Mouse (Mus musculus): ENCODE results near the gene Tlr4. TPM values are rescaled to one million over a fixed set of nuclear protein-coding genes. Genes with fewer than 3 reads are reported as not detected.

Tlr4 gene
- polyA plus RNA-seq, 1 experiment from 2014 or later = 1.1 TPM

DNA sequence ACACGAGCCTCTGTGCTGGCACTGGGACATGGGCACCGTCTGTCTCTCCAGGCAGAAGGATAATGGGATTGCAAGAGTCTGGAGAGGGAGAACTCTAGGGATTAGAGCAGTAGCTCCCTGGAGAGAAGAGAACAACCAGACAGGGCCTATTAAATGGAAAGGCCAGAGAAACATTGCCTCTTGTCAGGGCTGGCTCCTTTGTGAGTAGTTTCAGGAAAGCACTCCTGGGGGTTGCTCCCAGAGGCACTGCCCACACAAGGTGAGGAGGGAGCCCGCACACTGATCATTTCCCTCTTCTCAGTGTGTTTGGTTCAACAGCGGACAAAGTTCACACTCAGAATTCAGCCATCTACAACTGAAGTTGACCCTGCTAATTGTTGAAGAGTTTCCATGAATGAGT is 98.7 kb downstream of the Tlr4 start:
- ATAC-seq (ENCODE audit: low FRiP score) (no peak), DNase-seq (ENCODE audit: low spot score) (no peak)
- Histone ChIP-seq H3K36me3 (replicated peaks; ENCODE audit: control insufficient read depth, insufficient read depth) (no peaks in the 10 kb centered on the region), H3K4me2 (replicated peaks) (no peak overlapping the region), H3K27ac (no peak overlapping the region), H3K9ac (no peak overlapping the region), H3K4me3 (replicated peaks; ENCODE audit: low read length) (no peak overlapping the region), H3K27me3 (ENCODE audit: control insufficient read depth, insufficient read depth, low read length) (no peaks in the 10 kb centered on the region), H3K4me1 (replicated peaks; ENCODE audit: control insufficient read depth, insufficient read depth, low read length) (no peaks in the 10 kb centered on the region), H3K9me3 (ENCODE audit: control insufficient read depth, low read length) (no peaks in the 10 kb centered on the region)
- WGBS = 50% methylated on average over 4 of the region's 4 CpGs

DNA sequence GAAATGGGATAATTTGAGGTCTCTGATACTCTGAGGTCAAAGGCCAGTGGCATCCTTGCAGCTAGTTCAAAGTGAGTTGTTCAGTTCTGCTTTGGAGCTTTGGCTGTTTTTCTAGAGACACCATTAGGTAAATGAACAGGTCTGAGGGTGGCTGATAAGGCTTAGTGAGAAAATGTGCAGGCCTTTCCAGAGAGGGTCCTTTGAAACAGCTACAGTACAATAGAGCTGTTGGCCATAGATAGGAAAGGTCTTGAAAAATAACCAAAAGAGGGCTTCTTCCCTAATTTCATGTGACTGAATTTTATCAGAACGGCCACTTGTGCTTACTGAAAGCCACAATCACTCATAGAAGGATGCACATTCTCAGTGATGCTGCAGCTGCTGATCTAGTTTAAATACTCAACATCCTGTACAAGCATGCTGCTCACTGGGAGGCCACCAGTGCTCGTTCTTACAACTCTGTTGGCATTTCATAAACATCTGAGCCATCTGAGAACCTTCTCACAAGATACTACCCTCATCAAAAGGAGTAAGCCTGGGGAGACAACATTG is 100.2 kb downstream of the Tlr4 start:
- Histone ChIP-seq H3K4me2 (replicated peaks) (no peak overlapping the region), H3K4me1 (replicated peaks; ENCODE audit: control insufficient read depth, insufficient read depth, low read length) (no peaks in the 10 kb centered on the region), H3K27me3 (ENCODE audit: control insufficient read depth, insufficient read depth, low read length) (no peaks in the 10 kb centered on the region), H3K36me3 (replicated peaks; ENCODE audit: control insufficient read depth, insufficient read depth) (no peaks in the 10 kb centered on the region), H3K9me3 (ENCODE audit: control insufficient read depth, low read length) (no peaks in the 10 kb centered on the region), H3K4me3 (replicated peaks; ENCODE audit: low read length) (no peak overlapping the region), H3K27ac (no peak overlapping the region), H3K9ac (no peak overlapping the region)
- 58% methylated on average over 2 of the region's 2 CpGs for WGBS
- no peak for ATAC-seq (ENCODE audit: low FRiP score)
- no peak for DNase-seq (ENCODE audit: low spot score)

DNA sequence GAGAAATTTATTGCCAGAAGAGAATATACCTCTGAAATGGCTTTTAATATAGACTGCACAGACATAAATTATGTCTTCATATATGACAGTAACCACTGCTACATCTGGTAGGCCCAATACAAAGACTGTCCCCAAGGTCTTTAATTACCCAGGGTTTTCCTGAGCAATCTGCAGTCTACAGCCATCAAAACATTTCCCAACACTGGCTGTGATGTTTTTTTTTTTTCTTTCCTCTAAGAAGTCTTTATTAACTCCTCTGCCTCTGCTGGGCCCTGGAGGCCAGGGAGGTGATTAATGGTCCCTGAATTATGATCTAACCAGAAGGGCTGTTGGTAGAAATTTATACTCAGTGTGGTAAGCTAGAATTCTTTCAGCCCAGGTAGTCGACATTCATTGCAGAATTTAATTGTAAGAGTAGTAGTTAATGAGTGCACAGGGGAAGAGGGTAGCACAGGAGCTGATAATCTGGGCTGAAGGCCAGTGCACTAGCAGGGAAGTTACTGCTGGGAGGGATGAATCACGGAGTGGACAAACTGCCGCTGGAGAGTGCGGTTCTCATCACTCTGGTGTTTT is 111.2 kb downstream of the Tlr4 start:
- Histone ChIP-seq H3K36me3 (replicated peaks; ENCODE audit: control insufficient read depth, insufficient read depth) (no peaks in the 10 kb centered on the region), H3K9me3 (ENCODE audit: control insufficient read depth, low read length) (no peaks in the 10 kb centered on the region), H3K4me2 (replicated peaks) (no peak overlapping the region), H3K4me1 (replicated peaks; ENCODE audit: control insufficient read depth, insufficient read depth, low read length) (no peaks in the 10 kb centered on the region), H3K27ac (no peak overlapping the region), H3K27me3 (ENCODE audit: control insufficient read depth, insufficient read depth, low read length) (no peaks in the 10 kb centered on the region), H3K9ac (no peak overlapping the region), H3K4me3 (replicated peaks; ENCODE audit: low read length) (no peak overlapping the region)
- ATAC-seq (ENCODE audit: low FRiP score) (no peak), DNase-seq (ENCODE audit: low spot score) (no peak)
- 68% methylated on average over 4 of the region's 4 CpGs for WGBS

GRCm38 (mm10) chr4:66941894-66942293 is 114.5 kb downstream of the Tlr4 start:
- Histone ChIP-seq H3K4me1 (replicated peaks; ENCODE audit: control insufficient read depth, insufficient read depth, low read length) (no peaks in the 10 kb centered on the region), H3K9me3 (ENCODE audit: control insufficient read depth, low read length) (no peaks in the 10 kb centered on the region), H3K27ac (no peak overlapping the region), H3K36me3 (replicated peaks; ENCODE audit: control insufficient read depth, insufficient read depth) (no peaks in the 10 kb centered on the region), H3K27me3 (ENCODE audit: control insufficient read depth, insufficient read depth, low read length) (no peaks in the 10 kb centered on the region), H3K4me3 (replicated peaks; ENCODE audit: low read length) (no peak overlapping the region), H3K4me2 (replicated peaks) (no peak overlapping the region), H3K9ac (no peak overlapping the region)
- no peak for ATAC-seq (ENCODE audit: low FRiP score)
- DNase-seq (ENCODE audit: low spot score) = no peak
- 54% methylated on average over 1 of the region's 1 CpGs for WGBS

DNA sequence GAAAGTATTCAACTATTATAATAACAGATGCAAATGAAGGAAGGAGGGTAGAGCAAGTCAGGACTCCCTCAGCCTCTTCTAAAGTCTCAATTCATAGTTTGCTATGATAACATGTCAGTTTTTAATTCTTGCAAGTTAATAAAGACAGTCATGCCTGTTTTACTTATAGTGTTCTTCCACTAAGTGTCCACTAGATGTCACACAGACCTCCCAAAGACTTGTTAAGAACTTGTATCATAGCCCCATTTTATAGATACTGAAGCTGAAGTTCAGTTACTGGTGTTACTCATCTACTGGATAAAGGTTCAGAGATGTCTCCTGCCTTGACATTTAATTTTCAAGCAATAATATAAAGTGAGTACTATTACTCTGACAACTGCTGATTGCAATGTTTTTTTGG is 116.3 kb downstream of the Tlr4 start:
- Histone ChIP-seq H3K27ac (no peak overlapping the region), H3K36me3 (replicated peaks; ENCODE audit: control insufficient read depth, insufficient read depth) (no peaks in the 10 kb centered on the region), H3K4me2 (replicated peaks) (no peak overlapping the region), H3K27me3 (ENCODE audit: control insufficient read depth, insufficient read depth, low read length) (no peaks in the 10 kb centered on the region), H3K4me1 (replicated peaks; ENCODE audit: control insufficient read depth, insufficient read depth, low read length) (no peaks in the 10 kb centered on the region), H3K4me3 (replicated peaks; ENCODE audit: low read length) (no peak overlapping the region), H3K9ac (no peak overlapping the region), H3K9me3 (ENCODE audit: control insufficient read depth, low read length) (no peaks in the 10 kb centered on the region)
- DNase-seq (ENCODE audit: low spot score) (no peak), ATAC-seq (ENCODE audit: low FRiP score) (no peak)

DNA sequence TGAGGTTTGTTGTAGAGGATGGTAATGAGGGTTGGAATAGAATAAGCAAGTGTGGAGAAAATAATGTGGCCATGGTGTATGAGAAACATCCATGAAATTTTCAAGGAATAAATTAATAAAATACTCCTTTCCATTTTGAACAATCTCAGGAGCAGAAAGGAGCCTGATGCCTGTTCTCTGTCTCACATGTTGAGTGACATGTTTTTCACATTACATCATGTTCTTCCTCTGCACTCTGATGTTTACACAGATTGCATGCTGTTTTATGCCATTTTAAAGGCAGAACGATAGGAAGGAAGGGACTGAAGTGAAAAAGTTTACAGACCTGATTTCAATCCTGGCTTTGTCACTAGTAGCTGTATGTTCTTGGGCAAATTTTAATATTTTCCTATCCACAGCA is 120.3 kb downstream of the Tlr4 start:
- WGBS = 58% methylated on average over 1 of the region's 1 CpGs
- no peak overlapping the region for H3K27ac ChIP-seq
- ATAC-seq (ENCODE audit: low FRiP score) = no peak
- H3K9me3 ChIP-seq (ENCODE audit: control insufficient read depth, low read length) = no peaks in the 10 kb centered on the region
- no peak overlapping the region for H3K9ac ChIP-seq
- H3K36me3 ChIP-seq (replicated peaks; ENCODE audit: control insufficient read depth, insufficient read depth) = no peaks in the 10 kb centered on the region
- H3K27me3 ChIP-seq (ENCODE audit: control insufficient read depth, insufficient read depth, low read length) = no peaks in the 10 kb centered on the region
- H3K4me2 ChIP-seq (replicated peaks) = no peak overlapping the region
- H3K4me3 ChIP-seq (replicated peaks; ENCODE audit: low read length) = no peak overlapping the region
- no peak for DNase-seq (ENCODE audit: low spot score)
- H3K4me1 ChIP-seq (replicated peaks; ENCODE audit: control insufficient read depth, insufficient read depth, low read length) = no peaks in the 10 kb centered on the region

GRCm38 (mm10) chr4:66974918-66975317 is 147.5 kb downstream of the Tlr4 start:
- Histone ChIP-seq H3K4me3 (replicated peaks; ENCODE audit: low read length) (no peak overlapping the region), H3K9ac (no peak overlapping the region), H3K4me1 (replicated peaks; ENCODE audit: control insufficient read depth, insufficient read depth, low read length) (no peaks in the 10 kb centered on the region), H3K4me2 (replicated peaks) (no peak overlapping the region), H3K27me3 (ENCODE audit: control insufficient read depth, insufficient read depth, low read length) (no peaks in the 10 kb centered on the region), H3K27ac (no peak overlapping the region), H3K9me3 (ENCODE audit: control insufficient read depth, low read length) (no peaks in the 10 kb centered on the region), H3K36me3 (replicated peaks; ENCODE audit: control insufficient read depth, insufficient read depth) (no peaks in the 10 kb centered on the region)
- DNase-seq (ENCODE audit: low spot score) (no peak), ATAC-seq (ENCODE audit: low FRiP score) (no peak)
- 61% methylated on average over 3 of the region's 3 CpGs for whole genome bisulfite sequencing
